Mouse (Mus musculus) kidney, postnatal 10 days (tissue): ENCODE measurements at regions not wholly inside any gene's neighbourhood (a gene's known extent, or its start where the extent isn't known, plus 50 kb on each side); places are given as distances from the start of the nearest gene placed in this dataset.

Experiments used
- DNase-seq: peaks from one replicate; pipeline ENCODE4 v3.0.0; 2021; ENCODE audit warnings: mixed read lengths

- no peak for DNase-seq
Measured at GRCm38 (mm10) chr2:45590980-45591379, 473.8 kb upstream of the Zeb2 start.

- no peak for DNase-seq
Measured at GRCm38 (mm10) chr2:45588248-45588647, 471.1 kb upstream of the Zeb2 start.

GRCm38 (mm10) chr2:45586588-45587200, 469.5 kb upstream of the Zeb2 start:
- DNase-seq = no peak

- peak; percentile 13 for DNase-seq
Measured at GRCm38 (mm10) chr2:45581549-45581925, 464.3 kb upstream of the Zeb2 start.

- DNase-seq = peak; percentile 27
Measured at GRCm38 (mm10) chr2:45580838-45581548, 463.8 kb upstream of the Zeb2 start.

- no peak for DNase-seq
Measured at GRCm38 (mm10) chr2:45572906-45573305, 455.7 kb upstream of the Zeb2 start.

- DNase-seq = no peak
Measured at GRCm38 (mm10) chr2:45554707-45555106, 437.5 kb upstream of the Zeb2 start.

GRCm38 (mm10) chr2:45541394-45541793, 424.2 kb upstream of the Zeb2 start:
- no peak for DNase-seq

- no peak for DNase-seq
Measured at GRCm38 (mm10) chr2:45538950-45539349, 421.8 kb upstream of the Zeb2 start.

GRCm38 (mm10) chr2:45537722-45538121, 420.5 kb upstream of the Zeb2 start:
- no peak for DNase-seq

- DNase-seq = peak; percentile 16
Measured at GRCm38 (mm10) chr2:45534806-45535205, 417.6 kb upstream of the Zeb2 start.

- no peak for DNase-seq
Measured at GRCm38 (mm10) chr2:45522310-45522709, 405.1 kb upstream of the Zeb2 start.

- DNase-seq = no peak
Measured at GRCm38 (mm10) chr2:45519550-45520152, 402.5 kb upstream of the Zeb2 start.

- peak; percentile 45 for DNase-seq
Measured at GRCm38 (mm10) chr2:45514290-45515180, 397.3 kb upstream of the Zeb2 start.

GRCm38 (mm10) chr2:45512852-45513251, 395.7 kb upstream of the Zeb2 start:
- no peak for DNase-seq

GRCm38 (mm10) chr2:45511791-45512190, 394.6 kb upstream of the Zeb2 start:
- peak; percentile 12 for DNase-seq

GRCm38 (mm10) chr2:45504468-45504867, 387.3 kb upstream of the Zeb2 start:
- DNase-seq = no peak

GRCm38 (mm10) chr2:45493656-45494055, 376.5 kb upstream of the Zeb2 start:
- no peak for DNase-seq

GRCm38 (mm10) chr2:45486530-45486929, 369.3 kb upstream of the Zeb2 start:
- DNase-seq = no peak

- DNase-seq = no peak
Measured at GRCm38 (mm10) chr2:45485477-45485876, 368.3 kb upstream of the Zeb2 start.

- no peak for DNase-seq
Measured at GRCm38 (mm10) chr2:45480671-45481070, 363.5 kb upstream of the Zeb2 start.

- no peak for DNase-seq
Measured at GRCm38 (mm10) chr2:45475996-45476395, 358.8 kb upstream of the Zeb2 start.

GRCm38 (mm10) chr2:45464306-45464705, 347.1 kb upstream of the Zeb2 start:
- no peak for DNase-seq
